Mouse (Mus musculus): ENCODE data around the gene Olfr360.
"Not testable (repeated sequence)": the region's sequence is repeated elsewhere in the genome, so short reads cannot be mapped to it uniquely, and the experiment has no call there.

Olfr360 gene

GRCm38 (mm10) chr2:37065446-37065845 lies at the start of gene Olfr360:
TSS of gene Olfr360 (plus strand) at chr2:37065746.
- no peak for DNase-seq (ENCODE audit: low read depth, low spot score)

- DNase-seq (ENCODE audit: low read depth, low spot score): not testable (repeated sequence)
Observed at GRCm38 (mm10) chr2:37089190-37089589, 23.6 kb downstream of the Olfr360 start, which contains the start of gene Olfr361. TSS of gene Olfr361 (minus strand) at chr2:37089290.

- DNase-seq (ENCODE audit: low read depth, low spot score): no peak
Observed at GRCm38 (mm10) chr2:37117810-37118209, 52.3 kb downstream of the Olfr360 start, which contains the start of gene Olfr362. TSS of gene Olfr362 (minus strand) at chr2:37117910.
